ENCODE assay signal across 9 mouse cellular contexts in the genomic region with DNA sequence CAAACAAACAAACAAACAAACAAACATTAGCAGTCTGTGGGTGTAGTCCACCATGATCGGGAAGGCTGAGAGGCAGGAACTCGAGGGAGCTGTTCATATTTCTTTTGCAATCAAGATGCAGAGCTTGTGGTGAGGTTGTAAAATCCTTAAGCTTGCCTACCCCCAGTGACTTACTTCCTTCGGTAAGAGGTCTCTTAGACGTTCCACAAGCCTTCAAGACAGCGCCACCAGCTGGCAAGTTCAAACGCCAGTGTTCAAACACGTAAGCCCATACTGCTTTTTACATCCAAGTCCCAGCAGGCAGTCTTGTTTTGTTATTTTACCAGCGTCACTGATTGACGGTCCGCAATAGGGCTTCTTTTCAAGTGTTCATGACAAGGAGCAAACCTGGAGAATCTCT.
DNase-seq lines count a peak whose midpoint lies in the region; ATAC-seq and TF ChIP-seq lines count a peak whose summit lies in the region.
"Had no signal": no experiment of that assay in that cellular context is flagged by ENCODE, and none has a peak within 500 bp of the region (broad histone marks: within the 10 kb centered on the region; RNA-seq: fewer than 3 reads in every experiment).

No protein-coding gene starts in this region.

- ATAC-seq in common myeloid progenitor, adult 5-6 weeks (replicated peaks; ENCODE audit: low read depth, poor library complexity, severe bottlenecking): peak; percentile 68
- ATAC-seq in hindbrain, embryonic 13.5 days (ENCODE audit: low FRiP score): no peak

- 51% methylated on average over 10 of the region's 10 CpGs for WGBS in hindbrain, embryonic 13.5 days

- H3K9ac ChIP-seq in ES-E14 (ENCODE audit: insufficient read depth, low read depth, low read length, poor library complexity, severe bottlenecking): no peak overlapping the region
- H3K9ac ChIP-seq in hindbrain, embryonic 13.5 days: no peak overlapping the region
- H3K9ac ChIP-seq: neural tube, embryonic 12.5 days had no signal

- no peak overlapping the region for H3K27ac ChIP-seq in ES-E14 (ENCODE audit: insufficient read depth, low read depth, low read length, poor library complexity, severe bottlenecking)
- no peak overlapping the region for H3K27ac ChIP-seq in hindbrain, embryonic 13.5 days
- H3K27ac ChIP-seq: neural tube, embryonic 12.5 days had no signal

- no peak overlapping the region for H3K4me3 ChIP-seq in ES-E14 (ENCODE audit: insufficient read depth in 1 of 2, low read depth in 1 of 2, low read length in 2 of 2, poor library complexity in 1 of 2, severe bottlenecking in 1 of 2)
- no peak overlapping the region for H3K4me3 ChIP-seq in hindbrain, embryonic 13.5 days
- H3K4me3 ChIP-seq: neural tube, embryonic 12.5 days had no signal

- no peaks in the 10 kb centered on the region for H3K9me3 ChIP-seq in ES-E14 (ENCODE audit: control insufficient read depth, insufficient read depth, low read depth, low read length)
- H3K9me3 ChIP-seq in hindbrain, embryonic 13.5 days: no peaks in the 10 kb centered on the region
- H3K9me3 ChIP-seq: neural tube, embryonic 12.5 days had no signal

- H3K4me1 ChIP-seq in ES-E14 (ENCODE audit: control insufficient read depth in 2 of 2, insufficient read depth in 2 of 2, low read length in 2 of 2, poor library complexity in 1 of 2): no peaks in the 10 kb centered on the region
- no peaks in the 10 kb centered on the region for H3K4me1 ChIP-seq in hindbrain, embryonic 13.5 days (replicated peaks)
- H3K4me1 ChIP-seq: neural tube, embryonic 12.5 days had no signal

- peak; percentile 41 for DNase-seq in kidney, postnatal 10 days
- DNase-seq in kidney, adult 9 months: no peak
- DNase-seq in ES-E14 (ENCODE audit: low read depth, low spot score): peak; percentile 57
- peak; percentile 53 for DNase-seq in naive thymus-derived CD4-positive, alpha-beta T cell, adult 2 months (ENCODE audit: low read depth)
- no peak for DNase-seq in cerebellum, adult 11 months
- DNase-seq in ovary, adult 18-20 months (ENCODE audit: low spot score): no peak

- no peaks in the 10 kb centered on the region for H3K27me3 ChIP-seq in hindbrain, embryonic 13.5 days
- H3K27me3 ChIP-seq: neural tube, embryonic 12.5 days had no signal

- in situ Hi-C loops in ES-E14 (cut with MboI; ENCODE audit: low sequenced_read_pairs in 2 of 2, unreplicated experiment in 2 of 2): loop anchor here (25.0 kb wide), 1 partner anchor 441 kb away; no protein-coding TSS in a partner anchor

- H3K36me3 ChIP-seq in ES-E14 (ENCODE audit: control insufficient read depth, insufficient read depth, low read length, poor library complexity, severe bottlenecking): no peaks in the 10 kb centered on the region
- H3K36me3 ChIP-seq in hindbrain, embryonic 13.5 days: no peaks in the 10 kb centered on the region
- H3K36me3 ChIP-seq: neural tube, embryonic 12.5 days had no signal

- no peak overlapping the region for H3K4me2 ChIP-seq in hindbrain, embryonic 13.5 days
- H3K4me2 ChIP-seq: neural tube, embryonic 12.5 days had no signal

TF ChIP-seq in ES-E14, 5 proteins besides CTCF, POLR2A, EP300 and RAD21:
- TF ChIP-seq HCFC1 (IDR thresholded peaks at IDR 0.05; ENCODE audit: borderline replicate concordance, insufficient read depth, low read length): no peak
- TF ChIP-seq CHD2 (IDR thresholded peaks at IDR 0.05; ENCODE audit: low read depth, low read length): no peak
- TF ChIP-seq MAFK (IDR thresholded peaks at IDR 0.05; ENCODE audit: insufficient read depth, low read depth, low read length): no peak
- TF ChIP-seq ZC3H11A (IDR thresholded peaks at IDR 0.05; ENCODE audit: borderline replicate concordance, low read depth, low read length): peak; percentile 63; the same call in 1 of the 2 replicates
- no peak for TF ChIP-seq ZNF384 (IDR thresholded peaks at IDR 0.05; ENCODE audit: low read depth, low read length)

Comparison
In these comparisons a context has a peak if more than half of its experiments do, and no peak if none do; other contexts are left out.
1. DNase-seq: peak in kidney, postnatal 10 days (single experiment), ES-E14 (single experiment) and naive thymus-derived CD4-positive, alpha-beta T cell, adult 2 months (single experiment); none in kidney, adult 9 months (single experiment), cerebellum, adult 11 months (single experiment) and ovary, adult 18-20 months (single experiment).